Mouse (Mus musculus) frontal cortex, postnatal 14 days (tissue): Measurements from ENCODE around the gene Tom1l2.

Source experiments
- DNase-seq, 2 experiments: peaks; one replicate each; pipeline ENCODE4 v3.0.0; 2022; ENCODE audit warnings: low spot score in 2 of 2

Tom1l2 gene

GRCm38 (mm10) chr11:60265271-60265985, 87.3 kb downstream of the Tom1l2 start:
- DNase-seq: no peak

DNA sequence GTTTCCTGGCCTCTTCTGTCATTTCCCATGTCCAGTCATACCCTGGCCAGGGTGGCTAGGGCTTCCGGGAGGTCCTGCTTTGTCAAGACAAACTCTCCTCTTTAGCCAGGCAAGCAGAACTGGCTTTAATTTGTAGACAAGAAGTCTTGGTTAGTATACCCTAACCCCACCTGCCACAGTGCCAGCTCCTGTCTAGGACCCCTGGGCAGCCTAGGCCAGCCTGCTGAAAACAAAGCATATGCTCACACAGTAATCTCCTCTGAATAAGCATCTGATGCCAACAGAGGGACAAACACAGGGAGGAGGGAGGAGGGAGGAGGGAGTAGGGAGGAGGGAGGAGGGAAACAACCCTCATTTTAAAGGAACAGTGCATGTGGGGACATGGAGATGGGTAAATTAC, 88.1 kb downstream of the Tom1l2 start:
- DNase-seq: no peak

DNA sequence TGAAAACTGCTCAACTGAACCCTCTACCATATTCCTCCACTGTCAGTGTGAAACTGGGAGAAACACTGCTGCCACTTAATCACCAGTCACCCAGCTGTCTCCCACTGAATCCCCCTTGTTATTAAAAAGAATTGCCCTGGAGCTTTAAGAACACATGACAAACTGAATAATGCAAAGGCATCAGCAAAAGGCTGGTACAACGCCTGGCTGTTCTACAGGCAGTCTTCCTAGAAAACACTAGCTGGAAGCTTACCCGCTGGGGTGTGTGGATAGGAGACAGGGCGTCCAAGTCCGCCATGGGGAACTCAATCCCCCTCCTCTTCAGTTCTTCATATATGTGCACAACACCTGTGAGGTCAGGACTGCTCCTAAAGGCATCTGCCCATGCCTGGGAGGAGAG, 90.3 kb downstream of the Tom1l2 start:
- DNase-seq: no peak

DNA sequence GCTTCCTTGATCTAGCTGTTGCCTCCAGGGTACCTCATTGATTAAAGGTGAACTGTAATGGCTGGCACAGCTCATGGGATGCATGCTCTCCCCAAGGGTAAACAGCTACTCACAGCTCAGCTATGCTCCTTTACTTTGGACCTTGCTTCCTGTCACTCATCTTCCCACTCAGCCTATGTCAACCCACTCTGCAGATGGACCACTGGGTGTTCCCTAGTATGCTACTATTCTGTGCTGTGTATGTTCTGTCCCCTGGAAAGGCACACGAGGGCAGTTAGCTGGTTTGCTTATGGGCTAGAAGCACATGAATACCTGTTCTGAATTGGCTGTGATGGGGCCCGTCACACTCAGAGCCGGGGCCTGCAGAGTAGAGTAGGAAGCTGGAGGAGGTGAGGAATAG, 92.0 kb downstream of the Tom1l2 start:
- DNase-seq: no peak

DNA sequence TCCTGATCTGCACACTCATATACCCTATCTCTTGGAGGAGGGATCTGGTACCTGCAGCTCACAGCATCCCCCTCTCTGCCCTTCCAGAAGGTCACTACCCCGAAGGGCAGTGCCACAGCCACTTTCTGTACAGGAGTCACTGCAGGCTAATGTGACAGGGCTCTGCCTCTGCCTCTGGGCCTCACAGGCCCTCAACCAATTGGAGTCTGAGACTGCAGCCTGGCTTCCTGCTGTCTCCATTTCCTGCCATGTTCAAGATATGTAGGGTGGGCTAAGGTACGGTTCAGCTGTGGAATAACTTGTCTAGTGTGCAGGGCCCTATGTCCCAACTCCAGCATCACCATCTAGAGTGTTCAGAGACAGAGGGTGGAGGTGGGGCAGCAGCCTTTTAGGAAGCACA, 95.0 kb downstream of the Tom1l2 start:
- DNase-seq: no peak

- DNase-seq: no peak
These were observed 96.0 kb downstream of the Tom1l2 start for GRCm38 (mm10) chr11:60256713-60257112.

DNA sequence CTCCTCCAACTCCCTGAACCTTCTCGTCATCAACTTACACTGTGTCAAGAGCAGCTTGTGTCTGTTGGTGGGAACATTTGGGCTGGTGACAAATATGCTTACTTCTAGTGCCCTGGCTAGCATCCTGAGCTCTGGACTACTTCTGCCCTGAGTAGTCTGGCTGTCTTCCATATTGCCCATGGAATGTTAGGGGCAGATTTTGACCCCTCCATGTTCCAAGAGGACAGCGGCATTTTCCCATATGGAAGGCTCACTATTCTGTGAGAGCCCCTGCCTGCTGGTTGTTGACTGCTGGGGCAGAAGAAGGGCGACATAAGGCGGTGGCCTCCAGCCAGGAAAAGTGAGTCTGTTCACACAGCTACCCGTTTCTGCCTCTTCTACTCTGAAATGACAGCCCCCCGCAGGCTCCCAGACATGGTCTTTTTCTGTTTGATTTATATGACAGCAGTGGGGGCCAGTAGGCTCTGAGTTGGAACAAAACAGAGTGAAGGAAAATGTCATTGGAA, 96.5 kb downstream of the Tom1l2 start:
- DNase-seq: peak in 1 of 2 experiments; percentile 34

- DNase-seq: no peak
These were observed 97.1 kb downstream of the Tom1l2 start for GRCm38 (mm10) chr11:60255639-60256038.

DNA sequence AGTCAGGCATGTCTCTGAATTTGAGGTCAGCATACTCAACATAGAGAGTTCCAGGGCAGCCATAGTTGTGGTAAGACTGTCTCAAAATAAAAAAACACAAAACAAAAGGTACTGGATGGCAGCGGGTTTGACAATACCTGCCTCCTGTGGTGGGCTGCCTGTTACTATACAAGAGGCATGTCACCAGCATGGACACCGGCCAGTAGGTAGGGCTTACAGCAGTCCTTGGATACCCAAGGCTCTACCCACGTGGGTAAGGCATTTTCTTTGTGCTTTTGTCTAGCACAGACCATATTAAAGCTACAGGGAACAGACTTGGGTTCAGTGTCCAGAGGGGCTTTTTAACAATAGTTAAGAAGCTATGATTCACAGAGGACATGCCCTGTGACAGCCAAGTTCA, 97.5 kb downstream of the Tom1l2 start:
- DNase-seq: no peak

DNA sequence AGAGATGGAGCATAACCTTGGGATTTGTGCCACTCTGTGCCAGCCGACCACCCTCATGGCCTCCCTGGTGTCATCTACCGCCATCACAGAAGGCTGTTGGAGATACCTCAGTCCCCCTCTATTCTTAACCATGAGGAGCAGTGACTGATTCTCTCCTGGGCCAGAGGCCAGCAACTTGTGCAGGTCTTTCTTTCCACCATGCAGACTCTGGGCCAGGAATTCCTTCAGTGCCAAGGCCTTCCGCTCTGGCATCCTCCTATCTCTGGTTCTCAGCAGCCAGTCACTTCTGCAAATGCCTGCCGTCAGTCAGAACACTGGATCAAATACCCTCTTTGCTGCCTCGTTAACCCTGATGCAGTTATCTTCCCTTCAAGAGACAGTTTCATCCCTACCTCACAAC, 98.4 kb downstream of the Tom1l2 start:
- DNase-seq: no peak

- DNase-seq: no peak
These were observed 99.2 kb downstream of the Tom1l2 start for GRCm38 (mm10) chr11:60253546-60253945.

DNA sequence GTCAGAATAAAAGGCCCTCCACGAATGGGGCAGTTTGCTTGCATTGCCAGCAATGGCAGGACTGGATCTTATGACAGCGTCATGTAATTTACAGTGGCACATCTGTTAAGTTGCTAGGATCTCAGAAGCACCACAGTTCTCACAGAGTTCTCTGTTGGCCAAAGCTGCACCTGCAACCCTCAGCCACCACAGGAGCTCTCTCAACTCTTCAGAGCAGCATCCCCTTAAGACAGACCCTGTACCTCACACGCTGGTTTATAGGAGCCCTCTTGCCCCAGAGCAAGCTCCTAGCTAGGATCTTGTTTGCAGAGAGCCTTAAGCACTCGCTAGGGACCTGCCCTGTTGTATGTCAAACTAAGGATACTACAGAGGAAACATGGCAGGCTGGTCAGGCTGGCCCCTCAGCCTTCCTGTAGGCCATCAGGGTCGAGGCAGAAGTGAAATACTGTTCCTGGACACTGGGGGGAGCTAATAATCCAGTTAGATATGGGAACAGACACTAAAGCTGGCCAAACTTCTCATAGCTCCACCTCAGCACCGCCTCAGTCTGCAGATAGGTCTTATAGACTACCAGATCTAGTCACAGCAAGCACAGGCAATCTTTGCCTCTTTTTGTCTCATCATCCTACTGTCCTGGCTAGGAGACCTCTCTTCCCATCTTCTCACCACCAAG, 101.6 kb downstream of the Tom1l2 start:
- no peak for DNase-seq

DNA sequence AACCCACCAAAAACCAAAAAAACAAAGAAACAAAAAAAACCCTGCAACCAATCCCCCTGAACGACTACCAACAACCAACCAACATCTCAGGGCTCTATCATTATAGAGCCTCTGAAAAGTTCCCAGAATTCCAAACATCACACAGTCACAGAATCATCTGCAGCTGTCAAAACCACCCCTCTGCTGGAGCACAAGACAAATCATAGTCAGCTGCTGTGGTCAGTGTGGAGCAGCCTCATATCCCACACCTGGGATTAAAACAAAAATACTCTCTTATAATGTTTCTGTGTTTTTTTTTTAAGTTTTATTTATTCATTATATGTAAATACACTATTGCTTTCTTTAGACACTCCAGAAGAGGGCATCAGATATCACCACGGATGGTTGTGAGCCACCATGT, 102.8 kb downstream of the Tom1l2 start:
- no peak for DNase-seq

GRCm38 (mm10) chr11:60248596-60249404, 103.9 kb downstream of the Tom1l2 start:
- DNase-seq: no peak

- DNase-seq: no peak
These were observed 104.8 kb downstream of the Tom1l2 start for GRCm38 (mm10) chr11:60247753-60248550.

DNA sequence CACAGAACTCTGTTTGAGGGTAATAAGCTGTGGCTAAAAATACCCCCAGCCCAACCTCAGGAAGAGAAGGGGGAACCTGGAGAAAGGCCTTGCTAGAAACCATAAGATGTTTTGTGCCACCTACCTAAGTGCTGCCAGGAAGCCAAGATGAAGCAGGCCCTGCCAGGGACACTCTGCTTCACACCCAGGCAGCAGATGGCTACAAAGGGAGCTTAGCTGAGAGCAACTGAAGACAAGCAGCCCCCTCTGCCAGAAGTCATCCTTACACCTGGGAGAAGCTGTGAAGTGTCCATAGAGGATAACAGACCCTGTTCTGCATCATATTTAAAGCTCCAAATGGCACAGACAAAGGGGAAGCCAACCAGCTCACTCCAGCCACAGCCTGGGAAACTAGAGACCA, 106.6 kb downstream of the Tom1l2 start:
- no peak for DNase-seq

GRCm38 (mm10) chr11:60244503-60245143, 108.1 kb downstream of the Tom1l2 start:
- DNase-seq: no peak

GRCm38 (mm10) chr11:60240509-60240908, 112.2 kb downstream of the Tom1l2 start:
- no peak for DNase-seq

DNA sequence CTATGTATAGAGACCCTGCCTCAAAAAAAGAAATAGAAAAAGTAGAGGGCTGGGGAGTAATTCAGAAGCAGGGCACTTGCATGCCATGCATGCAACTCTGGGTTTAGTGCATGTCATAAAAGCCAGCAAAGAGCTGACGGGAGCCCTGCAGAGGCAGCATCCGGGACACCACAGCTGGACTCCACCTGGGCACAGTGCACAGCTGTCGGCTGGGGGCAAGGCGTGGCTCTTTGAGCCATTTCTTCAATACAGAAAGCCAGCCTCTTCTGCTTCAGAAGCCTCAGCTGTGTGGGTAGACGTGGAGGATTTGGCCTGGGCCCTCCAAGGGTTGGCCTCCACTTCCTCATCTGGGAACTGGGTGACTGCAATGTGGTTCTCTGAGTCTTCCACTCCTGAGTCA, 117.4 kb downstream of the Tom1l2 start:
- no peak for DNase-seq

DNA sequence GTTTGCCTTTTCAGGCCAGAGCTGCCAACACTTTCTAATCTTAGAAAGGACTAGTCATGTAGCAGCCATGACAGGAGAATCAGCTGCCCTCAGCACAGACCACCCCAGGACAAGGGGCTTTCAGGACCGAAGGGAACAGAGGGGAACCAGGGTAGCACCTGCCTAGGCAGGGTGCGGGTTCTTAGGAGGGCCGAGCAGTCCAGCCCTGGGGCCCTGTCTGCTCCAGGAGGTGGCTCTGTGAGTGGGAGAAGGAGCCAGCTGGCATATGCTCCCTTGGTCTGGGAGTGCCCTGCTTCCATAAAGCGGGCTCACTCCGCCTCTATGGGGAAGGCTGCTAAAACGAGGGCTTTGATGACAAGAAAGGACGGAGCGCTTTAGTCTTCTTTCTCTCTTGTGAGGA, 119.5 kb downstream of the Tom1l2 start:
- DNase-seq: no peak

DNA sequence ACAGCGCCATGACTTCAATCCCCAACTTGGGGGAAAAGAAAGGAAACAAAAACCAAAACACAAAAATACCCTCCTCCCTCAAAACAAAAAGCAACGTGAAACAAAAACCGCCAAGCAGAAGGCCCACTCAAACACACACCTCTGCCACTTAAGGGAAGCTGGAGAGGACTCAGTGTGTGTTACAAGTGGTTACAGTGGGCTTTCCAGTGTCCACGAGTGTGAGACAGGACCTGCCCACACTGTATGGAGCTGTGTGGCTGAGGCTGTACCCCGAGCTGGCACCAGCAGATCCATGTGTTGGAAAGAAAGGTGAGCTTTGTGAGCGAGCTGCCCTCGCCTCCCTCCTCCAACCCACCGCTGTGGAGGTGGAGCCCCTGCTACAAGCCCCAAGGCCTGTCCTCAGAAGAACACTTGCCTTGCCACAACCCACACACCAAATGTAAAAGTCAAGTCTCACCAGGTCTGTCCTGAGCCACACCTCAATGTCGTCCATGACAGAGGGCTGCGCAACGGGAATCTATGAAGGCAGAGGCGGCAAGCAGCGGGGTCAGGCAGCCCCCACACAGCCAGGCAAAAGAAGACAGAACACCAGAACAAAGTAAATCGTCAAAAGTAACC, 120.2 kb downstream of the Tom1l2 start:
- no peak for DNase-seq
